Mouse (Mus musculus) ES-E14 (cell line): Measurements from ENCODE around the gene 9130019O22Rik.

ENCODE experiments used
- CHD2 ChIP-seq: IDR thresholded peaks from 2 replicates; pipeline ENCODE4 v1.6.1; 2014; ENCODE audit warnings: mild to moderate bottlenecking, low read depth, low read length, inconsistent platforms
- HCFC1 ChIP-seq: IDR thresholded peaks from 2 replicates; pipeline ENCODE4 v1.6.1; 2012; ENCODE audit warnings: low read length, inconsistent platforms, borderline replicate concordance; ENCODE audit not compliant: insufficient read depth
- MAFK ChIP-seq: IDR thresholded peaks from 2 replicates; pipeline ENCODE4 v1.6.1; 2014; ENCODE audit warnings: mild to moderate bottlenecking, low read depth, low read length, inconsistent platforms; ENCODE audit not compliant: insufficient read depth
- ZC3H11A ChIP-seq: IDR thresholded peaks from 2 replicates; pipeline ENCODE4 v1.6.1; 2012; ENCODE audit warnings: low read depth, mild to moderate bottlenecking, inconsistent platforms, low read length, borderline replicate concordance
- ZNF384 ChIP-seq: IDR thresholded peaks from 2 replicates; pipeline ENCODE4 v1.6.1; 2012; ENCODE audit warnings: low read depth, low read length, inconsistent platforms

GRCm38 (mm10) chr7:127344371-127344770 lies 42.6 kb downstream of the 9130019O22Rik start:
- no peak for TF ChIP-seq CHD2
- TF ChIP-seq ZC3H11A = no peak
- TF ChIP-seq HCFC1 = no peak
- no peak for TF ChIP-seq ZNF384
- TF ChIP-seq MAFK = no peak
